Mouse (Mus musculus): Measurements from ENCODE around the gene Cox20. TPM values are rescaled to one million over a fixed set of nuclear protein-coding genes. Genes with fewer than 3 reads are reported as not detected.
"Not testable (repeated sequence)": the region's sequence is repeated elsewhere in the genome, so short reads cannot be mapped to it uniquely, and the experiment has no call there.

Cox20 gene
- 100 to 1,000 TPM in 1 of 2 experiments, 10 to 100 TPM in 1; 79.2 to 103 TPM for total RNA-seq (2021)
- long read RNA-seq, experiment 1, transcript Cox20-201 (4 exons, 471 nt): major isoform, 147 of 159 reads
- long read RNA-seq, experiment 1, partial matches to known transcripts: 5 of 159 reads
- long read RNA-seq, experiment 1, other reads (novel, unspliced or antisense): 3 of 159 reads
- long read RNA-seq, experiment 2, transcript Cox20-201 (4 exons, 471 nt): major isoform, 55 of 57 reads
- long read RNA-seq, experiment 2, partial matches to known transcripts: 0 of 57 reads
- long read RNA-seq, experiment 2, other reads (novel, unspliced or antisense): 2 of 57 reads

DNA sequence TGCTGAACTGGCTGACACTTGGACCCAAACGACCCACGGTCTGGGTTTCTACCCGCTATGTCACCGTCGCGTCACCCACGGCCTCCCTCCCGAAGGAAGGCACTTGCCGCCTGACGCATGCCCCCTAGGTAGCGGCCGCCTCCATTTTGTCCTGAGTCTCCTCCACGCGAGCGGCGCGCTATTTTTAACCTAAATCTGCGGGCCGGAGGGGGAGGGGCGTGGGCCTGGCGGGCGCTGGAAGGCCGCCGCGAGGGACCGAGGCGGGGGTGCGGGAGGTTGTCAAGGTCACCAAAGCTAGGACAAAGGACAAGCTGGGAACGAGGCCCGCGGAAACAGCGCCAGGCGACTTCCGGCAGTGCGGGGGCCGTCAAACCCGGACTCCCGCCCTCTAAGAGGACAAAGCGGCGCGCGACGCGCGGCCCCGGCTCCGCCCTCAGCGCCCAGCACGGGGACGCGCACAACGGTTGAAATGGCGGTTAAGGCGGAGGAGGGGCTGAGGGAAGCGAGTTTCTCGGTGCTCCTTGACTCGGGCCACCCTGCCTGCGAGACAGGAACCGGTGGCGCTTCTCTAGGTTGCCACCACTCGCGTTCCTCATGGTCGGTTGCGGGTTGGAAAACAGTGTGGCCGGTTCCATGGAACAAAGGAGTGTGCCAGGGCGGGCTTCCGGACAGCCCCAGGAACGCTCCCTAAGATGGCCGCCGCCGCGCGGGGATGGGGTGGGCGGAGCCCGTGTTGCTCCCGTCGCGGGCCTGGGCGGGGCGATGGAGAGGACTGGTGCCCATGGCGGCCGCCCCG is at the start of gene Cox20:
Cox20 (plus strand) TSS at position 742 of the 796 bp plus-strand sequence.
- peak; percentile 98 to 99 for DNase-seq

- DNase-seq: no peak
These were observed 48.3 kb upstream of the Cox20 start for GRCm38 (mm10) chr1:178270635-178271034.

- DNase-seq: no peak
These were observed 43.7 kb upstream of the Cox20 start for GRCm38 (mm10) chr1:178275174-178275730.

DNA sequence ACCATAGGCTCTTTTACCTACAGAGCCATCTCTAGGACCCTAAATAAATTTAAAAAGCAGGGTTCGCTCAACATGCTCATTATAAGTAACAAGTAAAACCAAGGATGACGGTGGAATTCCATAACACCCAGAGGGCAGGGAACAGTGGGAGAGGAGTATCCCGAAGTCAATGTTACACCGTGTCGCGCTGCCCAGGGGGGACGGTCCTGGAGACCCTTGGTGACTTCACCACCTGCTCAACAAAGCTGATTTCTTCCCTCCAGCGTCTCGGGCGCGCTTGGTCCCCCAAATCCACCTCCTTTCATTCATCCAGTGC is 43.2 kb upstream of the Cox20 start:
- DNase-seq: no peak

DNA sequence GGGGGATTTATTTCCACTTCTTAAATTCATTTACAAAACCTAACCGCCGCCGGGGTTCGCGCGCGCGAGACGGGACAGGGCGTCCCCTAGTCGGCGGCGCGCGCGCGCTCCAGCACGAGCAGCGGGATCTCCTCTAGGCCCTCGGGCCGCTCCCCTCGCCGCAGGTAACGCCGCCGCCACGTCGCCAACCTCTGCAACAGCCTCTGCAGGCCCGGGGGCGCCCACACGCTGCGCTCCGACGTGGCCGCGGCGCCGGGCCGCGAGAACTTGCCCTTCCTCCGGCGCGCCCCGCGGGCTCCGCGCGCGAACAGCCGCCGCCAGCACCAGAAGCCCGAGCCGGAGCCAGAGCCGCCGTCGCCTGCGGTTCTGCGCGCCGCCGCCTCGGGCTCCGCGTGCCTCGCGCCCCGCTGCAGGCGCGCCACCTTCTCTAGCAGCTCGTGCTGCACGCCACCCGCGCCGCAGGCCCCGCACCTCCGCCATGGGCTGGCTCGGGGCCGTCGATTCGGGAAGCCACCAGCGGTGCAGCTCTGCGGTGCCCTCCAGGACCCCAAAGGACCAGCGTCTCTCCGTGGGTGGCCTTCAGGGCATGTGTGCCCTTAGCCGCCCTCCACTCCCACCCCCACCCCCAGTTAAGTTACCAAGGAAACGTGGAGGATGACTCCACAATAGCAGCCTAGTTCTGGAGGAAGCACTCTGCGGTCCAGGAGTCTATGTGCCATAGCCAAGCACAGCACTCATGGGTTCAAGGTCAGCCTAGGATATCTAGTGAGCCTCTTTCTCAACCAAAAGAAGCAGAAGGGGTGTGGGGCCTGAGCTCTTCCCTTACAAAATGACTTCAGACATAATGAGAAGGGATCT is 42.6 kb upstream of the Cox20 start:
- DNase-seq: peak; percentile 73 to 78

GRCm38 (mm10) chr1:178283314-178283713 is 35.6 kb upstream of the Cox20 start:
- DNase-seq: not testable (repeated sequence)

DNA sequence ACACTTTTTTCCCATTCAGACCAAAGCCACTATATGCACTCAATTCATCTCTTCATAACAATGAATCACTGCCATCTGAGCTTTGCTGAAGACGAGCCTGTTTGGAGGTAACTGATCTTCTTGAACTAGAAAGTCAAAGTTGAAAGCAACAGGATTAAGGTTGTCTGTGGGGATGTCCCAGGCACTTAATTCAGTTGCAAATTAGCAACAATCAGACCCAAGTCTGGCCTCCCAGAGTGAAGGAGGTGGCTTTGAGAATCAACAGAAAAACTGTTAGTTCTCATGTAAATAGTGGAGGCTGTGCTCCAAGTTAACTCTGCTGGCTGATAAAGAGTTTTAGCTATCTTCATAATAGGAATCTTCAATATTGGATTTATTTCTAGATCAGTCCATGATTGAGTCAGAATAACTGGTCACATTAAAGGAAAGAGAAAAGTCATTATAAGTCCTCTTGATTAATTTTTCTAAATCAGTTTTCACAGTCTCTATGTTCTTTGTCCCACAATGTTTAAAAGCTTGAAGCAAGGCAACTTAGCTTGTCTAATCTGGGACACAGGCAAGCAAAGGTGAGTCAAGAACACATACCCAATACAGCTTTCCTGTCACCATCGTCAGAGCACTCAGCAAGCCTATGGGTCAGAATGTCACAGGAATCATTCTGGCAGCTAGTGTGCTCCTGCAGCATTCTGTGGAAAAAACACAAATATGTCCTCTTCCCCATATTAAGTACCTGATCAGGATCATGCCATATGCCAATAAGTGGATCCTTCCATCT is 34.8 kb upstream of the Cox20 start:
- DNase-seq: no peak

DNA sequence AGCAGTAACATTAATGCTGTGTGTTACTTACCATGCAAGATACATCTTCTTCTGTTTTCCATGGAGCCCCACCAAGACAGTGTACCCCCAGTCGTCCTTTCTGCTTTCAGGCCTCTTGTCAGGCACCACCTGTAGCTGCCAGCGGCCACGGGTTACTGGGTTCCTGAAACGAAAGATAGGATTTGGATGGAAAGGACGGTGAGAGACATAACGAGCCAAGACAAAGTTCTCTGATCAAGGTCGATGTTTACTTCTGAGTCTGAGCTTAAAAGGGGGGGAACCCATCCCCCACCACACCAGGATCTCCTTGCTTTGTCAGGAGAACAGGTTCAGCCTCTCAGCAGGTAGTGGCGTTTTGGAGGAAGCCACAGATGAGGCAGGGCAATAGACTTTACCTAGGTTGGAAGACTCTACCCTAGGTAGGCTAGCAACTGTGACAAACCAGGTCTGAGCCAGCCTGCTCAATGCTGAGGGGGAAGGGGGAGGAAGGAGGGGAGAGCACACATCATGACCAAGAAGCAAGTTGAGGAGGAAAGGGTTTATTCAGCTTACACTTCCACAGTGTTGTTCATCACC is 31.2 kb upstream of the Cox20 start:
- DNase-seq: no peak

DNA sequence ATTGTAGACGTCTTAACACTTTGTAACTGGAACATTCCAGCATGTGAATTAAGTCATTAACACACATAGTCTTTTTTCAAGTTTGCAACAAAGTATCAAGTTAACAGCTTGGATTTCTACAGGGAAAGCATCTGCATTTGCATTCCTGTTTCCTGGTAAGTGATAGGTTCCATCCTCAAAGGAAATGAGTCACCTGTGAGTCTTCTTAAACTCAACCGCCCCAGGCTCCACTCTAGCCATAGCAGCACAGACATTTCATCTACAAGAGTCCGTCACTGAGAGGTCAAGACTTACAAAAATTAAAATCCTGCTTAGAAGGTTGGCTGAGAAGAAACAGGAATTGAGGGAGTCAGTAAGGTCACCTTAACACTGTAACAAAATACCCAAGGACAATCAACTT is 27.2 kb upstream of the Cox20 start:
- no peak for DNase-seq

DNA sequence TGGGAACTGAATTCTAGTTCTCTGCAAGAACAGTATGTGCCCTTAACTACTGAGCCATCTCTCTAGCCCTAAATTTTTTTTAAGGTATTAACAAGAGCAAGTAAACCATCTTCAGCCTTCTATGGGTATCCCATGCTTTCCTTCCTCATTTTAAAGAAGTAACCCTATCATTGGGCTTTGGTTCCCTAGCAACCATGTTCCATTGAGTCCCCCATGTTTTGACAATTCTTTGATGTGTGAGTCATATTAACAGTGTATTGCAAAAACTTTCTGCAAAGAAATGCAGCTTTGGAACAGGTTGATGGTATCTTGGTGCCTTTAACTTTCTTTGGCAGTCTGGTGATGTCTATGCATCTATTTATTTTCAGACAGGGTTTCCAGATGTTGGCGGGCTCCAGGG is 24.9 kb upstream of the Cox20 start:
- no peak for DNase-seq

DNA sequence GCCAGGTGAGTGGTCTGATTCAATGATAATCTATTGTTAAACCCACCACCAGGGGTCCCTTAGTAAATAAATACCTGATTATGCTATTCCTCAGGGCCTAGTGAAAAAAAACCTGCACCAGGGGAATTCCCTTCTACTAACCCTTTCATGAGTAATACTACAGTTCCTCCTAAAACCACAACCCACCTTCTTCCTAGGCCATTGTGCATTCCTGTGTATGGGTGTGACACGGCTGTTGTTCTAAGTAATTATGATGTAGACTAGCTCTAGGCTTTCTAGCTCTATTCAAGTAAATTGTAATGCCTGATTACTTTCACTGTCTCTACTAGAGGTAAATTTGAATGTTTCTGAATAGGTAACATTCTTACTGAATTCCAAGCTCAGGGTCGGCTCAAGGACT is 17.7 kb upstream of the Cox20 start:
- not testable (repeated sequence) for DNase-seq

DNA sequence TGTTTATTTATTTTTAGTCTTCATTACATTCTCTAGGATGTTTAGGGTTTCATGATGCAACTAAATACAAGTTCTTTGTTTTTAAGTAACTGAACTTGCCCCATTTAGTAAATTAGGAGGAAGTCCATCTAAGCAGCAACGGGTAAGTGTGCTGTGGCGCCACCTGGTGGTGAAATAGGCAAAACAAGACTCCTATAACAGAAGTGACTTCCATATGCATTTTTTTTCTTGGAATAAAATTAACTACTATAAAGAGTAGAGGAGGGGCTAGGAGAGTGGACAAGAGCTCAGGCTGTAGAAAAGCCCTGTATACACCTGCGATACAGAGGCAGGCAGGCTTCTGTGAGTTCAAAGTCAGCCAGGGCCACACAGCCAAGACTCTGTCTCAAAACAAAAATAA is 15.5 kb upstream of the Cox20 start:
- peak; percentile 84 to 85 for DNase-seq

DNA sequence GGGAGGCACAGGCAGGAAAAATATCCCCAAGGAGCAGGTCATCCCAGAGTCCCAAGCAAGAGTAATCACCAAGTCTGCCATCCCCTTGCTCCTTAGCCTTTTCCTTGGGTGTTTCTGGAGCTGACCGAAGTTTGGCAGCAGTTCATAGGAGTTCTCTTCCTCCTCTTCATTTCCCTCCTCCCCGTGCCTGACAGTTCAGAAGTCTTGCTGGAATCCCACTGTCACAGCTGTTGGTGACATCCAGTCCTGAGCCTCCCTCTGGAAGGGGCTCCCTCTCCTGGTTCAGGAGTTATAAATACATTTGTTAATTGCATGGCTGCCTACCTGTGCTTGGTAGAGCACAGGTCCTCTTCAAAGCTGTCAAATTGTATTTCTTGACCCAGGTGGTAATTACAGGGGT is 9.4 kb upstream of the Cox20 start:
- DNase-seq: no peak

GRCm38 (mm10) chr1:178310128-178310527 is 8.8 kb upstream of the Cox20 start:
- DNase-seq: no peak

- no peak for DNase-seq
These were observed 5.8 kb upstream of the Cox20 start for GRCm38 (mm10) chr1:178313039-178313597.

GRCm38 (mm10) chr1:178314236-178314635 is 4.7 kb upstream of the Cox20 start:
- DNase-seq: no peak

- no peak for DNase-seq
These were observed 1.5 kb upstream of the Cox20 start for GRCm38 (mm10) chr1:178317275-178318001.

- DNase-seq: no peak
These were observed 935 bp upstream of the Cox20 start for GRCm38 (mm10) chr1:178318002-178318388.

GRCm38 (mm10) chr1:178319295-178320037 is 536 bp downstream of the Cox20 start:
- peak; percentile 44 to 48 for DNase-seq

Data from adrenal gland, postnatal 36 days (tissue).